Mouse (Mus musculus) cerebellum, adult 8-10 months (tissue): ENCODE measurements around the gene Nckap5l.

Experiments
- DNase-seq: peaks from one replicate; pipeline ENCODE4 v3.0.0; 2022

The Nckap5l gene

GRCm38 (mm10) chr15:99457606-99458401, at the start of gene Nckap5l:
TSS of gene Nckap5l (minus strand) at chr15:99457748.
- DNase-seq = peak; percentile 81

- peak; percentile 18 for DNase-seq
These were observed 48.0 kb upstream of the Nckap5l start for GRCm38 (mm10) chr15:99505324-99506095.

- DNase-seq = no peak
These were observed 45.7 kb upstream of the Nckap5l start for GRCm38 (mm10) chr15:99503256-99503655.

GRCm38 (mm10) chr15:99502311-99502831, 44.8 kb upstream of the Nckap5l start:
- no peak for DNase-seq

GRCm38 (mm10) chr15:99501292-99502260, 44.0 kb upstream of the Nckap5l start:
- DNase-seq = peak; percentile 52

GRCm38 (mm10) chr15:99500320-99500719, 42.8 kb upstream of the Nckap5l start:
- peak; percentile 19 for DNase-seq

GRCm38 (mm10) chr15:99499726-99500125, 42.2 kb upstream of the Nckap5l start:
- peak; percentile 51 for DNase-seq

- DNase-seq = no peak
These were observed 41.2 kb upstream of the Nckap5l start for GRCm38 (mm10) chr15:99498781-99499180.

GRCm38 (mm10) chr15:99498356-99498755, 40.8 kb upstream of the Nckap5l start:
- no peak for DNase-seq

- DNase-seq = peak; percentile 84
These were observed 40.1 kb upstream of the Nckap5l start for GRCm38 (mm10) chr15:99497527-99498242.

GRCm38 (mm10) chr15:99497061-99497460, 39.5 kb upstream of the Nckap5l start:
- peak; percentile 75 for DNase-seq

- no peak for DNase-seq
These were observed 27.2 kb upstream of the Nckap5l start for GRCm38 (mm10) chr15:99484745-99485144.

- DNase-seq = no peak
These were observed 18.3 kb upstream of the Nckap5l start for GRCm38 (mm10) chr15:99475814-99476213.

GRCm38 (mm10) chr15:99474576-99474926, 17.0 kb upstream of the Nckap5l start, which contains the start of gene Bcdin3d:
TSS of gene Bcdin3d (minus strand) at chr15:99474730.
- DNase-seq = peak; percentile 86

GRCm38 (mm10) chr15:99473801-99474575, 16.4 kb upstream of the Nckap5l start:
- peak; percentile 42 for DNase-seq

- no peak for DNase-seq
These were observed 15.4 kb upstream of the Nckap5l start for GRCm38 (mm10) chr15:99472972-99473371.

- no peak for DNase-seq
These were observed 14.1 kb upstream of the Nckap5l start for GRCm38 (mm10) chr15:99471677-99472063.

GRCm38 (mm10) chr15:99470971-99471676, 13.6 kb upstream of the Nckap5l start:
- peak; percentile 77 for DNase-seq

GRCm38 (mm10) chr15:99470224-99470761, 12.7 kb upstream of the Nckap5l start:
- DNase-seq = peak; percentile 74

- no peak for DNase-seq
These were observed 12.2 kb upstream of the Nckap5l start for GRCm38 (mm10) chr15:99469736-99470135.
